Mouse (Mus musculus) ovary, adult 18-20 months (tissue): ENCODE data around the gene Exosc7.

Experiments used
- DNase-seq: peaks from one replicate; pipeline ENCODE4 v3.0.0; 2022; ENCODE audit warnings: low spot score, mixed read lengths

Gene Exosc7

DNA sequence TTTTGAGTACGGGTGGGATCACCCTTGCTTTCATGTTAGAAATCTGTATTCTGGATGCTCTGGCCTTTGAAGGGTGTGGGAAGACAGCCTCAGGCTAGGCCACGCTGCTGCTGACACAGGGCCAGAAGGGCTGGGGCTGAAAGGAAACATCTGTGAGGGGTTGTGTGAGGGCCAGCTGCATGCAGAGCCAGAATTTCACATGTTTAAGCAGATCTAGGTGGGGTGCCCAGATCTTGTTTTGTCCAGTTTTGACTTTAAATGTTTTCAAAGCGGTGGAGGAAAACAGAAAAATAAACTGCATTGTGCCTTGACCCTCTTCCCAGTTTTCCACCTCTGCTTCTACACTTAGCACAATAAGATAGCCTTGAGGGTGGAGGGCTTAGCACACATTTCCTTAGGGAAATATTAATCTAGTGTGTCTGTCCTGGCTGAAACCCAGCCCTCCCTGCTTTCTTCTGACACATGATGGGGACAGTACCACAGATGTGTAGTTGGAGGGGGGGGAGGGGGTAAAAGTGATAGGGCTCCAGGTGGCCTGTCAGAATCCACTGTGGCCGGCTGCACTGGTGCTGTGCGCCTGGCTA, 26.0 kb downstream of the Exosc7 start:
- DNase-seq, result peak; percentile 54

DNA sequence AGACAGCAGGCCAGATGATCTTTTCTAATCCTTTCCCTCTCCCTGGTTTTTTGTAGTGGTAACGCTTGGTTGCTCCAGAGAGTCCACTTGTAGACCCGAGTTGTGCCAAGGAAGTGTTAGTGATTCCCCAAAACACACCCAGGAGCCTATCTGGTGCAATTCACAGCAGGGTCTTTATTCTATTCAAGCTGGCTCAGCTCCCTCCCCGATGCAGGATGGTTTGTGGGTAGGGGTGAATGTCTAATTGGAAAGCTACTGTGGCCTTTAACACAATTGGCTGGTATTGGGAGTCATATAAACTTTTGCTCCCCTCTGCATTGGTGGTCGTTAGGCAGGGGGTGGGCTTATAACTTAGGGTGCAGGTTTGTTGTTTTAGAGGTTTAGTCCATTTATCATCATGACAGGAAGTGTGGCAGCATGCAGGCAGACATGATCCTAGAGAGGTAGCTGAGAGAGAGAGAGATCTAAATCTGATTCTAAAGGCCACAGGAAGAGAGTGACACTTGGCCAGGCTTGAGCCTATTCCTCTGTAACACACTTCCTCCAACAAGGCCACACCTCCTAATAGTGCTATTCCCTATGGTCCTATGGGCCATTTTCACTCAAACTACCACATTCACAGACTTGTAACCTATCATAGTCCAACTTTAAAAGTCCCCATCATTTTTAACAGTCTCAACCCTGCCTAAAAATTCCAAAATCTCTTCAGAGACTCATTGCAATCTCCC, 27.0 kb downstream of the Exosc7 start:
- DNase-seq, result no peak

DNA sequence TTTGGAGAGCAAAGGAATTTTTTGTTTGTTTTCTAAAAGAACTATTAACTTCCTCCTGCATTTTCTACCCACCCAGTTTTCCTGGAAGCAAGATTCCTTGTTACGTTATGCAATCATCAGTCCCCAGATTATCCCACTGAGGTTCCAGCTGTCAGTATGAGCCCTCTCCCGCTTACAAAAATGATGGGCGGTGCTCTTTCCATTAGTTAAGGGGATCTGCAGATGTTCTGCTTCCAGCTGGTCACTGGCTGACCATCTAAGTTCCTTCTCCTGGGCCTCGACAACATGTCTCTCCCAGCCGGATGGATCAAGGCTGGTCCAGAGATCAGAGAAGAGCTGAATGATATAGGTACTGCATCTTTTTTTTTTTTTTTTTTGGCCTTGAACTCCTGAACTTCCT, 35.4 kb downstream of the Exosc7 start:
- DNase-seq, result no peak

DNA sequence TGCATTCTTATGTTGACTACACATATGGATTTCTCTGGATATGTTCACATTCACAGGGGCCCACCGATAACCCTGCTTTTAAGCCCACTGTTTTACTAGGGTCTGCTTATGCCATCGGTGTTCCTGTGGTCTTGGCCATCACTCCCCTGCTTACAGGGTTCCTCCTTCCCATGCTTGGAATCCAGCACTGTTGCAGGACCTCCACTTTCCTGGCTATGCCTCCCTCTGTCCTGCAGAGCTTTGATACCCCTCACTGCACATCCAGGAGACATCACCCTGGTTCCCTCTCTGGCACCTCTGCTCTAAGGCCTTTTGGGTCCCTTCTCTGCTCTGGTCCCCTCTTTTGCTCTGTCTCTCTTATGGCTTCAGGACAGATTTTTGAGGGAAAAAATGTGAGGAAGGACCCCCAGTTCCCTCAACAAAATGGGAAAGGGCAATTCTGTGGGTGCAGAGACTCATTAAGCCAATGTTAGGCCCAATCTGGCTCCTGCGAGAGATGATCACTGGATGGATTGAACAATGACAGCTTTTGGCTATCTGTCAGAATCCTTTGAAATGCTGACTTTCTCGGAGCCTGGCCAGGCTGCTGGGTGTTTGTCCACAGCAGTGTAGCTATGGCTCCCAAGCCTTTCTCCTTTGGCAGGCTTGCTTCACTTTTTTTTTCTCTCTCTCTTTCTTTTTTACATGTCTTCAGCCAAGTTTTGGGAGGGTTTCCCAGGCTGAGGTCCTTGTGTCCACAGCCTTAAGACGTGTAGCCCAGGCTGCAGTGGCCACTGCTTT, 37.4 kb downstream of the Exosc7 start, which contains the start of gene Clec3b:
Clec3b (plus strand) TSS at position 706 of the 780 bp plus-strand sequence.
- peak; percentile 13 for DNase-seq

DNA sequence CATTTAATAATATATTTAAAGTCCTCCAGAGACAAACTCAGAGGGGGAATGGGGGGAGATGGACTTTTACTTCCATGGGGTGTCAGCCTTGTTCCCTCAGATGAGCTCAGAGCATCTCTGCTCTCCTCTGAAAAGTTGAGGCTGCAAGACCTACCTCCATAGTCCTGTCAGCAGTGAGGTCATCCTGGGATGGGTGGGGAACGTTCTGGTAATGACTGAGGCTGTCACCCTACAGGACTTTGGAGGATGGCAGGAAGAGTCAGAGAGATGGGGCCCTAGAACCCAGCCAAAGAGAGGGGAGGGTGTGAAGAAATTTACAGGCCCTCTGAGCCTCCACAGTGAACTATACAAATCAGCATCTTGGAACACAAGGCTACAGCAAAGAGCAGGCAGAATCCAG, 38.5 kb downstream of the Exosc7 start:
- DNase-seq, result no peak

DNA sequence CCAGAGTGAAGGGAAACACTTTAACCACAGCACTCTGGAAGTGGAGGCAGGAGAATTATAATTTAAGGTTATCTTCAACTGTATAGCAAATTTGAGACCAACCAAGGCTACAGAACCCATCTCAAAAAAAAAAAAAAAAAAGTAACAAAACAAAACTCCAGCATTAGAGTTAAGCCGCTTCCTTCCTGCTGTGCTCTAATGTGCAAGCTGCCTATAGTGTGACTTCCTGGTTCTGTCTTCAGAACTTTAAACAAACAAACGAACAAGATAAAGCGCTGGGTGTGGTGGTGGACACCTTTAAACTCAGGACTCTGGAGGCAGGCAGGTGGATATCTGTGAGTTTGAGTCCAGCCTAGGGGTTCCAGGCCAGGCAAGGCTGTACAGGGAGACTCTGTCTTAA, 39.0 kb downstream of the Exosc7 start:
- no peak for DNase-seq

DNA sequence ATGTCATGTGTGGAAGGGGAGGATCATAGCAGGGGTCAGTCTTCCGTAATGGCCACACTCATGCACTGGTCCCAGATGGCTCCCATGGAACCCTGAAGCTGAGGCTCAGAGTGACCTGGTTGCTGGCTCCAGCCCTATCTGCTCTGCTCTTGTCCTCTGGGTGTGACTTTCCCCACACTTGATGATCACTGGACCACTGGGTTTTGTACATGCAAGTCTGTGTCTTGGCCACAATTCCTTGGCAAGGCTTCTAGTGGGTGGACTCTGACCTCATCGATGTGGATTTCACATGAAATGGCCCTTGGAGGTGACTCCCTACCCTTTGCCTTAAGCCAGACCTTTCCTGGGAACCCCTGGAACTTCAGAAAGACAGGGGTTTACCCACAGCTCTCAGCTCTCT, 40.1 kb downstream of the Exosc7 start:
- DNase-seq, result no peak

DNA sequence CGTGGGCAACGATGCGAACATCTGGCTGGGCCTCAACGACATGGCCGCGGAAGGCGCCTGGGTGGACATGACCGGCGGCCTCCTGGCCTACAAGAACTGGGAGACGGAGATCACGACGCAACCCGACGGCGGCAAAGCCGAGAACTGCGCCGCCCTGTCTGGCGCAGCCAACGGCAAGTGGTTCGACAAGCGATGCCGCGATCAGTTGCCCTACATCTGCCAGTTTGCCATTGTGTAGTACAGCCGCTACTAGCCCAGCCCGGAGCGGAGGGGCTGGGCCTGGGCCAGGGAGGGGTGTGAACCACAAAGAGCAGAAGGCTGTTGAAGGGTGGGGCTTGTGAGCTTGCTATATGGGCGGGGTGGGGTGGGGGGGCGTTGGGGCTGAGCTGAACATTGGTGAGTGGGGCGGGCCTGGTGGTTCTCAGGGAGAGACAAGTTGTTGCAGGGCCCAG, 43.9 kb downstream of the Exosc7 start:
- peak; percentile 73 for DNase-seq

DNA sequence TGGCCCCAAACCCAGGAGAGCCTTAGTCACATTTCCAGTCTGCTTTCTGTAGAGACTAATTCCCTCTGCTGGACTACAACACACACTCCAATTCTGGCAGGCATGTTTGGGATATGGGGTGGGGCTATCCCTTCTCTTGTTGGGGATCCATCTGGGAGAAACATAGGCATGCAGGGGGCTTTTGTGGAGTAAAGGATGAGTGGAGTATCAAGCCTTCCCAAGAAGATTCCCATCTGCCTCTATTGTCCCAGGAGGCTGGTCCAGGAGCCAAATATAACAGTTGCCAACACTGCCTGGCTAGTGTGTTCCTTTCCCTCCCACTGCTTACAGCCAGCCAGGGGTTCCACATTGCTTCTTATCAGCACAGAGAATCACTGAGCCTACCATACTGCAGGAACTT, 44.7 kb downstream of the Exosc7 start:
- DNase-seq, result no peak

DNA sequence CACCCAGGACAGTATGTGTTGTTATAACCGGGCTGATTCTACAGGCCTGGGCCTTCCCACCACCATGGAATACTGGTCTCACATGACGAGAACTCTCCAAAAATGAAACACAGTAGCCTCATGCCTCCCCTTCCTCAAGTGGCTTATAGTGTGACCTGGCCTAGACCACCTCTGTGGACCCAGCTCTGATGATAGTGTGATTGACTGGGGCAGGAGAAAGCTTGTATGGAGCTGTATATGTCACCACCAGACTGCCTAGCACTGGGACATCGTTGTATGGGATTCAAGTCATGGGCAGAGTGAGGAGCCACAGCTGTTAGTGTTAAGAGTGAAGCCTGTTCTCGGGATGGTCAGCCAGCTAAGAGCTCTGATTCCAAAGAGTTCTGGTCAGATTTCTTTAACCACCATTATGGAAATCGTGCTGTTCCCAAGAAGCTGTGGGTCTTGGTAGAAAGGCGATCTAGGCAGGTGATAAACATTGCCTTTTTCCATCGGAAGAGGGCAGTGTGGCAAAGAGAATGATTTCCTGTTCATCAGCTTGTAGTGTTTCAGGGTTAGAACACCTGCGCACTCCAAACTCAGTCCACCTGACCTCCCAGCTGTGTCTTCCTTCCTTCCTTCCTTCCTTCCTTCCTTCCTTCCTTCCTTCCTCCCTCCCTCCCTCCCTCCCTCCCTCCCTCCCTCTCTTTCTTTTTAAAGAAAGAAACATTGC, 45.3 kb downstream of the Exosc7 start:
- DNase-seq, result no peak

DNA sequence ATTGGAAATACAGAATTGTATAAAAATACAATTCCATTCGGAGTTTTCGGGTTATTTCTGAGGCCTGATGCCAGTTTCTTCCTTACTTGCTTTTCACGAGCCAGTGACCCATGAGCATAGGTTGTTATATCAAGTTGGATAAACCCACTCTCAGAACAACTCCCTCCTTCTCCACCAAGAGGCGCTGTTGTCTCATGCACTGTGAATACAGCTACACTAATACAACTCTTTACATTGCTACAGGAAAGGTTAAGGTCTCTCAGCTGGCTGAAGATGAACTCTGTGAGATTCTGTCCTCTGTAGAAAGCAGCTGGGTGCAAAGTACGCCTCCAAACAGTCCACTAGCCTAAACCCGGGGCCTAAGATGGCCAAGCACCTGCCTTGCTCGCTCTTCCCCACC, 46.3 kb downstream of the Exosc7 start:
- DNase-seq, result no peak

DNA sequence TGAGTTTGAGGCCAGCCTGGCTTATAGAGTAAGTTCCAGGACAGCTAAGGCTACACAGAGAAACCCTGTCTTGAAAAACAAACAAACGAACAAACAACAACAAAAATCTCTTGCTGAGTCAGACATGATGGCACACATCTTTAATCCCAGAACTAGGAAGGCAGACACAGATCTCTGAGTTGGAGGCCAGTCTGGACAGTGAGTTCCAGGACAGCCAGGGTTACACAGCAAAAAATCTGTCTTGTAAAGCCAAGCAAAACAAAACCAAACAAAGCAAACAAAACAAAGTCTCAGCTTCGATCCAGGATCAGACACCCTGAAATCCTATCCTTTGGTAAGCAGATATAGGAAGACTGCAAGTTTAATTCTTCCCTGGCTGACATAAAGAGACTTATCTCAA, 48.8 kb downstream of the Exosc7 start:
- DNase-seq, result no peak

DNA sequence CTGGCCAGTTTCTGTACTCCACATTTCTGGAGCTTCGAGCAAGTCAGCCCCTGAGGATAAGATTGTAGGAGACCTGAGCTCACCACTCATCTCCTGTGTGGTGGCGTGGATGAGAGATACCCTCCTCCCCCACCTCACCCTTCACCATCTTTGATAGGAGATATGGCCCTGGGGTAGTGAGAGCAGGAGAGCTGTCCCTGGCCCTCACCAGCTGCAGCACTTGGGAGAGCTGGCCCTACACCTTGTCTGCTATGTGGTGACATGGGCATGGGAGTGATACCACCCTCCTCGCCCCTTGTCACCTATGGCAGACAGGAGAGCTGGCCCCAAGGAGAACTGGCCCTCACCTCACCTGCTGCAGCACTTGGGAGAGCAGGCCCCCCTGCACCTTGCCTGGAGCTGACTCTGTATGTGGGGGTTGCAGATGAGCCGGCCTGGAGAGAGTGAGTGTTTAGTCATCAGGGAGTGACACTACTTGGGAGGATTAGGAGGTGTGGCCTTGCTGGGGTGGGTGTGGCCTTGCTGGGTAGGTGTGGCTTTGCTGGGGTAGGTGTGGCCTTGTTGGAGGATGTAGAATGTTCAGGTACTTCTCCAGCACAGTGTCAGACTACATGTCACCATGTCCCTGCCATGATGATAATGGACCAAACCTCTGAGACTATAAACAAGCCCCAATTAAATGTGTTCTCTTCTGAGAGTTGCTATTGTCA, 50.1 kb downstream of the Exosc7 start:
- DNase-seq, result no peak

DNA sequence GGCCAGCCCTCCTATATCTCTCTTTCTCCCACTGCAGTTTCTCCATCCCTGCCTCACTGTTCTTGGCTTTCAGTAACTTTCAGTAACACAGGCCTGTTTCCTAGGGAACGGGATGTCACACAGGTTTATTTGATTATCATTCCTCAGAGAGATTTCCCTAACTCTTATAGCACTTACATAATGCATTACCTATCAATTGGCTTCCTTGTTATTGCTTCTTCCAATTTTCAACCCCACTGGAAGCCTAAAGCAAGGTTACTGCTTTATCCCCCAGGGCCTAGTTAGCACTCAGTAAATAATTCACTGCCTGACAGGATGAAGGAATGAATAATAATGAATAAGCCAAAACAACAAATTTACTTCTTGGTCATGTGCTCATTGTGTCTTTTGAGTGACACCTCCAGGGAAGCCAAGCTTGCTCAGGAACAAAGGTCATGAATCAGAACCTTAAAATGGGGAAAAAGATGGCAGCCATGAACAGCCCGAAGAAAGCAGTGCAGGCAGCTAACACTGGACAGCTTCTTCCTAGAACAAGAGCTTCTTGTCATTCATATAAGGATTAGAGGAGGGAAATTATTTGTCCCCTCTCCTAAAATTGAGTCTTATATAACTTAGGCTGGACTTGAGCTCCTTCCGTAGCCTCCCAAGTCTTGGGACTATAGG, 52.9 kb downstream of the Exosc7 start:
- DNase-seq, result no peak

DNA sequence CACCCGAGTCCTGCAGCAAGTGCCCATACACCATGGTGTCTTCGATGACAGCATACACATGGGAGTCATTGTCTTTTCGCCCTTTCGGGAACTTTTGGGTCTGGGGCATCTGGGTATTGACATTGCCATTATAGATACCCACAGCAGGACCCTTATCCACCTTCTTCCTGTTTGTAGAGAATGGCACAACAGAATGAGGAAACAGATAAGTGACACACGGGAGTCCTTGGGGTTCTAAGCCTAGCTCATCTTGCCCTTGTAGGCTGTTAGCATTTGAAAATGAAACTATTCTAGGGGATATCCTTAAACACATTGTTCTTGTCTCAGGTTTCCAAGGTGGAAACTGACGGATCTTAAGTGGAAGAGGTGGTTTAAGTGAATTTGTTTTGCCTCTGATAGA, 60.7 kb downstream of the Exosc7 start:
- no peak for DNase-seq

DNA sequence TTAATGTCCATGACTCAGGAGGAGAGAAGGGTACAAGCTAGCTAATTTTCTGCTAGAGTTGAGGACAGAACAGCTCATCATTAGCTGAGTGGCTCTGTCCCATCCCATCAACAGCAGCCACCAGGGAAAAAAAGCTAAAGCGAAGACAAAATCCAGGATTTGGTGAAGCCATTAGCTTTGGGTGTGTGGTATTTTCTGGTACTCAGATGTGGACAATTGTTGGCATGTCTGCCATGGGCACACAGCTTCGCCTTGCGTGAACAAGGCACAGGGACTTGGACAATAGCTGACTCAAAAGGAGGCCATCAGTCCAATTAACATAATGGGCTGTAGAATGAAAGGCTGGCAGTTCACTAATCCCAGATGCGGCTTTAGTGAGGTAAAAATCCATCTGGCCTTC, 61.3 kb downstream of the Exosc7 start:
- no peak for DNase-seq

DNA sequence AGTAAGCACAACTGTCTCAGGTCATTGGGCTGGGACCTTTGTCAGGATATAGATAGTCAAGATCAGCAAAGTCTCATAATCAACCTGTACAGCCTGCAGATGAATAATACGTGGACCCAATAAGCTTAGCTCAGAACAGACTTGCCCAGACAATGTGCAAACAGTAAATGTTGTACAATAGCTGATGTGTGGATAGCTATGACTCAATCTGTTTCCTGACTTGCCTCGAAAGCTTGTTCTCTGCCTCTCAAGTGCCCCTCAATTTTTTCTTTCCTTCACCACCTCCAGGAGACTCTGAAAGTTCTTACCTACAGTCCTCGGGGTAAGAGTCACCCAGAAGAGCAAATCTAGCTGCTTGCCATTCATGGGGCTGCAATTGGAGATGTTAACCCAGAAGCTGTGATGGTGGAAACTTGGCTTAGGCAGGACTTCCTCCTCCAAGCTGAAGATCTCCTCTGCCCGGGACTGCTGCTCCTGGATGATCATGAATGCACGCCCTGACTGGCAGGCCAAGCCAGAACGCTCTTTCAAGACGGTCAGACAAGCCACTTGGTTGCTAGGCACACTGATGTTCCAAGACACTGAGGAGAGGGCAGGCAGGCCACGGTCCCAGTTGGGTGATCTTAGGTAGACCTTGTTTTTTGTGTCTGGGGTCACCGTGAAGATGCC, 64.5 kb downstream of the Exosc7 start:
- no peak for DNase-seq

DNA sequence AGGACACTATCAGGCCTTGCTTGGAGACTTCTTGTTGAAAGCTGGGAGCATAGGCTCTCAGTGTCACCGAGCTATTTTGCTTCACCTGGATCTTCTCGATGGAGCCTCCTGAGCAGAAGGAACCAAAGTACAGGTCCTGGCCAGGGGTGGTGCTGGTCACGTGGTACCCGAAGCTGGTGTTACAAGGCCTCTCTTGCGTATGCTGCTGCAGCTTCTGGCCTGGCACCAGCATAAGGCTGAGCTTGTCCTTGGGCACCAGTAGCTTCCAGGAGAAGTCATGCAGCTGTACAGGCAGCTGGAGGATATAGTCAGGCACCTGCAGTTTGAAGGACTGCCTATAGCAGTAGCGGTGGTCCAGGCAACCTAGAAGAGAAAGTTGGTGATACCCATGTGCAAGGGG, 67.0 kb downstream of the Exosc7 start:
- peak; percentile 2 for DNase-seq

DNA sequence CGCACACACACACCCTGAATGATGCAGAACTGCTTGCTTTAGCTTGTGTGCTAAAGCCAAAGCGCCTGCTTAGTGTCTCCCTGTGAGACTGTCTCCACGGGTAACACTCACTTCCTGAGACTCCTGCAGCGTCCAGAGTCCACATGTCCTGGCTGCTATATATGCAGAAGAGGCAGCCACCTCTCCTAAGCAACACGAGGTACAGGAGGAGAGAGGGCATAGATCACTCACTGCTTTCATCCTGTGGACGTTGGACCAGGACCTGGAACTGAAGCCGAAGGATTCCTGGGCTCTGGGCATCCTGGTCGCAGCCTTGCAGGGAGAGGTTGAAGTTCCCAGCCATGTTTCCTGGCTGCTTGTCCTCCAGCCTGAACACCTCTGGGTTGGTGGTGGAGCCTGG, 70.2 kb downstream of the Exosc7 start:
- DNase-seq, result no peak

DNA sequence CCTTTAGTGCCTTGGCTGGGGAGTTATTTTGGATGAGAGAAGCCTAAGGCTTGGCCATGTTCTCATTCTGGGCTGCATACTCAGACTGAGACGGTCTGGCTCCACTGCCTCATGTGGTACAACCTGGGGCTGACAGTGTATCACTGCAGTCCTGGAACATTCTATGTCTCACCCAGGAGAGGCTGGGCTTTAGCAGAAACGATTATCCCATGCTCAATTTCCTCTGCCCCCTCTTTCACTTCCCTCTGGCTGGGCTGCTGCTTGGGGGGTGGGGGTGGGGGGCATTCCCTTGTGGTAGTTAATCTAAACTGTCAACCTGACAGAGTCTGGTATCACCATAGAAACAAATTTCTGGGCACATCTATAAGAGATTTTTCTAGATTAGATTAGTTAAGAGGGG, 72.5 kb downstream of the Exosc7 start:
- DNase-seq, result no peak
